Mouse (Mus musculus): ENCODE measurements around the gene Flvcr2. TPM values are rescaled to one million over a fixed set of nuclear protein-coding genes. Genes with fewer than 3 reads are reported as not detected.

Gene Flvcr2
- total RNA-seq, 2 experiments from 2014 or later: 0.33 to 0.69 TPM

GRCm38 (mm10) chr12:85729022-85729944, 17.1 kb upstream of the Flvcr2 start:
- DNase-seq: peak; percentile 43 to 56
- intact Hi-C loops (cut with DNase I): loop anchor here (10.0 kb wide), 1 partner anchor 224 kb away; no protein-coding TSS in a partner anchor

GRCm38 (mm10) chr12:85729945-85730290, 16.4 kb upstream of the Flvcr2 start:
- intact Hi-C loops (cut with DNase I): loop anchor here (10.0 kb wide), 1 partner anchor 225 kb away; no protein-coding TSS in a partner anchor
- no peak for DNase-seq

- DNase-seq: no peak
- intact Hi-C loops (cut with DNase I): no loop called here
Measured at GRCm38 (mm10) chr12:85736203-85736602, 10.1 kb upstream of the Flvcr2 start.

- intact Hi-C loops (cut with DNase I): no loop called here
- no peak for DNase-seq
Measured at GRCm38 (mm10) chr12:85736960-85737359, 9.4 kb upstream of the Flvcr2 start.

- no peak for DNase-seq
- intact Hi-C loops (cut with DNase I): loop anchor here (2.0 kb wide), 1 partner anchor 72 kb away; no protein-coding TSS in a partner anchor
Measured at GRCm38 (mm10) chr12:85746696-85747219, 419 bp downstream of the Flvcr2 start.

- no peak for DNase-seq
Measured at GRCm38 (mm10) chr12:85747343-85747742, 1.0 kb downstream of the Flvcr2 start.

GRCm38 (mm10) chr12:85749861-85750260, 3.5 kb downstream of the Flvcr2 start:
- DNase-seq: no peak

More at GRCm38 (mm10) chr12:85747343-85747742, 1.0 kb downstream of the Flvcr2 start:
- intact Hi-C loops (cut with DNase I): loop anchor here (2.0 kb wide), 1 partner anchor 71 kb away; no protein-coding TSS in a partner anchor

GRCm38 (mm10) chr12:85752116-85752515, 5.8 kb downstream of the Flvcr2 start:
- intact Hi-C loops (cut with DNase I): no loop called here
- DNase-seq: no peak

More at GRCm38 (mm10) chr12:85749861-85750260, 3.5 kb downstream of the Flvcr2 start:
- intact Hi-C loops (cut with DNase I): no loop called here

GRCm38 (mm10) chr12:85753223-85753622, 6.9 kb downstream of the Flvcr2 start:
- intact Hi-C loops (cut with DNase I): no loop called here
- DNase-seq: no peak

GRCm38 (mm10) chr12:85754611-85755265, 8.4 kb downstream of the Flvcr2 start:
- no peak for DNase-seq
- intact Hi-C loops (cut with DNase I): no loop called here

GRCm38 (mm10) chr12:85756455-85756854, 10.1 kb downstream of the Flvcr2 start:
- intact Hi-C loops (cut with DNase I): no loop called here
- no peak for DNase-seq

- intact Hi-C loops (cut with DNase I): no loop called here
Measured at GRCm38 (mm10) chr12:85757074-85757473, 10.7 kb downstream of the Flvcr2 start.

GRCm38 (mm10) chr12:85758741-85759140, 12.4 kb downstream of the Flvcr2 start:
- intact Hi-C loops (cut with DNase I): no loop called here
- no peak for DNase-seq

More at GRCm38 (mm10) chr12:85757074-85757473, 10.7 kb downstream of the Flvcr2 start:
- DNase-seq: no peak

- DNase-seq: no peak
- intact Hi-C loops (cut with DNase I): no loop called here
Measured at GRCm38 (mm10) chr12:85761471-85761870, 15.1 kb downstream of the Flvcr2 start.

- DNase-seq: no peak
- intact Hi-C loops (cut with DNase I): no loop called here
Measured at GRCm38 (mm10) chr12:85764686-85765085, 18.3 kb downstream of the Flvcr2 start.

GRCm38 (mm10) chr12:85766287-85766686, 19.9 kb downstream of the Flvcr2 start:
- intact Hi-C loops (cut with DNase I): no loop called here
- no peak for DNase-seq

- intact Hi-C loops (cut with DNase I): no loop called here
- DNase-seq: no peak
Measured at GRCm38 (mm10) chr12:85767750-85768149, 21.4 kb downstream of the Flvcr2 start.

- peak; percentile 24 to 27 for DNase-seq
- intact Hi-C loops (cut with DNase I): no loop called here
Measured at GRCm38 (mm10) chr12:85771356-85771755, 25.0 kb downstream of the Flvcr2 start.

GRCm38 (mm10) chr12:85778962-85779361, 32.6 kb downstream of the Flvcr2 start:
- DNase-seq: no peak
- intact Hi-C loops (cut with DNase I): no loop called here

- intact Hi-C loops (cut with DNase I): no loop called here
- no peak for DNase-seq
Measured at GRCm38 (mm10) chr12:85779707-85780106, 33.4 kb downstream of the Flvcr2 start.

GRCm38 (mm10) chr12:85781606-85782005, 35.3 kb downstream of the Flvcr2 start:
- DNase-seq: no peak
- intact Hi-C loops (cut with DNase I): no loop called here
